Mouse (Mus musculus) C2C12 (cell line): ENCODE results near the gene Bst1.

Experiments
- CTCF ChIP-seq: IDR thresholded peaks from one replicate; pipeline ENCODE4 v1.5.1; 2011; ENCODE audit not compliant: control insufficient read depth, insufficient read depth, insufficient read length
- MAX ChIP-seq: IDR thresholded peaks from one replicate; pipeline ENCODE4 v1.6.1; 2011; ENCODE audit warnings: mild to moderate bottlenecking, control low read depth
- MYOD1 ChIP-seq: IDR thresholded peaks from one replicate; pipeline ENCODE4 v1.6.1; 2011; ENCODE audit warnings: low read depth; ENCODE audit not compliant: control insufficient read depth, insufficient read length
- MYOG ChIP-seq: IDR thresholded peaks from one replicate; pipeline ENCODE4 v1.6.1; 2011; ENCODE audit not compliant: control insufficient read depth, insufficient read length; ENCODE audit errors: extremely low read depth
- USF1 ChIP-seq: IDR thresholded peaks from one replicate; pipeline ENCODE4 v1.6.1; 2011; ENCODE audit warnings: low read depth, mild to moderate bottlenecking, control low read depth, moderate library complexity

GRCm38 (mm10) chr5:43787976-43788752 lies 30.5 kb upstream of the Bst1 start:
- TF ChIP-seq USF1, result no peak
- TF ChIP-seq CTCF, result no peak
- TF ChIP-seq MYOG, result no peak
- TF ChIP-seq MAX, result no peak
- no peak for TF ChIP-seq MYOD1
